Mouse (Mus musculus): Measurements from ENCODE around the gene Tpgs1. TPM values are rescaled to one million over a fixed set of nuclear protein-coding genes. Genes with fewer than 3 reads are reported as not detected.
"Not testable (repeated sequence)": the region's sequence is repeated elsewhere in the genome, so short reads cannot be mapped to it uniquely, and the experiment has no call there.

Gene Tpgs1
- polyA plus RNA-seq, 1 experiment from 2014 or later, result 53.2 TPM

GRCm38 (mm10) chr10:79695231-79696128 is 26.3 kb downstream of the Tpgs1 start:
- Histone ChIP-seq H3K9ac (ENCODE audit: low read length) (peak overlapping the region; percentile 50), H3K4me2 (ENCODE audit: low read depth, low read length) (peak overlapping the region; percentile 17; the same call in 1 of the 2 replicates), H3K4me3 (replicated peaks; ENCODE audit: low read length) (no peak overlapping the region), H3K4me1 (ENCODE audit: control insufficient read depth, insufficient read depth, low read length) (peaks cover 12% of the 10 kb centered on the region), H3K36me3 (ENCODE audit: control insufficient read depth, insufficient read depth, low read length) (no peaks in the 10 kb centered on the region), H3K9me3 (replicated peaks; ENCODE audit: control insufficient read depth, low read length) (no peaks in the 10 kb centered on the region), H3K27ac (ENCODE audit: low read length) (peak overlapping the region; percentile 92), H3K27me3 (ENCODE audit: control insufficient read depth, insufficient read depth, low read length) (no peaks in the 10 kb centered on the region)
- ATAC-seq (ENCODE audit: insufficient read depth, low FRiP score), result peak; percentile 44; the same call in 1 of the 2 replicates
- WGBS, result 54% methylated on average over 13 of the region's 13 CpGs

GRCm38 (mm10) chr10:79696129-79696651 is 27.0 kb downstream of the Tpgs1 start:
- H3K4me1 ChIP-seq (ENCODE audit: control insufficient read depth, insufficient read depth, low read length), result peaks cover 14% of the 10 kb centered on the region
- ATAC-seq (ENCODE audit: insufficient read depth, low FRiP score), result peak; percentile 75
- H3K27ac ChIP-seq (ENCODE audit: low read length), result peak overlapping the region; percentile 92
- peak overlapping the region; percentile 50; the same call in 1 of the 2 replicates for H3K9ac ChIP-seq (ENCODE audit: low read length)
- no peaks in the 10 kb centered on the region for H3K27me3 ChIP-seq (ENCODE audit: control insufficient read depth, insufficient read depth, low read length)
- no peaks in the 10 kb centered on the region for H3K36me3 ChIP-seq (ENCODE audit: control insufficient read depth, insufficient read depth, low read length)
- WGBS, result 26% methylated on average over 9 of the region's 9 CpGs
- no peaks in the 10 kb centered on the region for H3K9me3 ChIP-seq (replicated peaks; ENCODE audit: control insufficient read depth, low read length)
- peak overlapping the region; percentile 17; the same call in 1 of the 2 replicates for H3K4me2 ChIP-seq (ENCODE audit: low read depth, low read length)
- no peak overlapping the region for H3K4me3 ChIP-seq (replicated peaks; ENCODE audit: low read length)

GRCm38 (mm10) chr10:79697916-79698315 is 28.7 kb downstream of the Tpgs1 start:
- no peak for ATAC-seq (ENCODE audit: insufficient read depth, low FRiP score)
- Histone ChIP-seq H3K4me3 (replicated peaks; ENCODE audit: low read length) (no peak overlapping the region), H3K36me3 (ENCODE audit: control insufficient read depth, insufficient read depth, low read length) (no peaks in the 10 kb centered on the region), H3K27me3 (ENCODE audit: control insufficient read depth, insufficient read depth, low read length) (no peaks in the 10 kb centered on the region), H3K27ac (ENCODE audit: low read length) (no peak overlapping the region), H3K9ac (ENCODE audit: low read length) (peak overlapping the region; percentile 8; the same call in 1 of the 2 replicates), H3K4me1 (ENCODE audit: control insufficient read depth, insufficient read depth, low read length) (peaks cover 24% of the 10 kb centered on the region), H3K4me2 (ENCODE audit: low read depth, low read length) (no peak overlapping the region), H3K9me3 (replicated peaks; ENCODE audit: control insufficient read depth, low read length) (no peaks in the 10 kb centered on the region)
- WGBS, result 55% methylated on average over 6 of the region's 6 CpGs

GRCm38 (mm10) chr10:79698459-79698858 is 29.3 kb downstream of the Tpgs1 start:
- no peak overlapping the region for H3K9ac ChIP-seq (ENCODE audit: low read length)
- peaks cover 24% of the 10 kb centered on the region for H3K4me1 ChIP-seq (ENCODE audit: control insufficient read depth, insufficient read depth, low read length)
- H3K4me2 ChIP-seq (ENCODE audit: low read depth, low read length), result no peak overlapping the region
- 89% methylated on average over 6 of the region's 6 CpGs for WGBS
- H3K9me3 ChIP-seq (replicated peaks; ENCODE audit: control insufficient read depth, low read length), result no peaks in the 10 kb centered on the region
- H3K27me3 ChIP-seq (ENCODE audit: control insufficient read depth, insufficient read depth, low read length), result no peaks in the 10 kb centered on the region
- no peaks in the 10 kb centered on the region for H3K36me3 ChIP-seq (ENCODE audit: control insufficient read depth, insufficient read depth, low read length)
- ATAC-seq (ENCODE audit: insufficient read depth, low FRiP score), result no peak
- H3K4me3 ChIP-seq (replicated peaks; ENCODE audit: low read length), result no peak overlapping the region
- no peak overlapping the region for H3K27ac ChIP-seq (ENCODE audit: low read length)

GRCm38 (mm10) chr10:79700676-79701075 is 31.5 kb downstream of the Tpgs1 start:
- Histone ChIP-seq H3K9me3 (replicated peaks; ENCODE audit: control insufficient read depth, low read length) (no peaks in the 10 kb centered on the region), H3K4me2 (ENCODE audit: low read depth, low read length) (peak overlapping the region; percentile 16; the same call in 1 of the 2 replicates), H3K27me3 (ENCODE audit: control insufficient read depth, insufficient read depth, low read length) (no peaks in the 10 kb centered on the region), H3K4me3 (replicated peaks; ENCODE audit: low read length) (no peak overlapping the region), H3K36me3 (ENCODE audit: control insufficient read depth, insufficient read depth, low read length) (no peaks in the 10 kb centered on the region), H3K4me1 (ENCODE audit: control insufficient read depth, insufficient read depth, low read length) (peaks cover 26% of the 10 kb centered on the region), H3K27ac (ENCODE audit: low read length) (peak overlapping the region; percentile 78), H3K9ac (ENCODE audit: low read length) (no peak overlapping the region; the same call in 1 of the 2 replicates)
- WGBS, result 24% methylated on average over 7 of the region's 7 CpGs
- ATAC-seq (ENCODE audit: insufficient read depth, low FRiP score), result no peak

- Histone ChIP-seq H3K27me3 (ENCODE audit: control insufficient read depth, insufficient read depth, low read length) (no peaks in the 10 kb centered on the region), H3K4me1 (ENCODE audit: control insufficient read depth, insufficient read depth, low read length) (peaks cover 31% of the 10 kb centered on the region), H3K9ac (ENCODE audit: low read length) (peak overlapping the region; percentile 48; the same call in 1 of the 2 replicates), H3K4me2 (ENCODE audit: low read depth, low read length) (peak overlapping the region; percentile 16; the same call in 1 of the 2 replicates), H3K4me3 (replicated peaks; ENCODE audit: low read length) (no peak overlapping the region), H3K36me3 (ENCODE audit: control insufficient read depth, insufficient read depth, low read length) (no peaks in the 10 kb centered on the region), H3K27ac (ENCODE audit: low read length) (peak overlapping the region; percentile 87), H3K9me3 (replicated peaks; ENCODE audit: control insufficient read depth, low read length) (no peaks in the 10 kb centered on the region)
- ATAC-seq (ENCODE audit: insufficient read depth, low FRiP score), result peak; percentile 45; the same call in 1 of the 2 replicates
- 37% methylated on average over 10 of the region's 10 CpGs for WGBS
Observed at GRCm38 (mm10) chr10:79701443-79702129, 32.4 kb downstream of the Tpgs1 start.

GRCm38 (mm10) chr10:79702970-79703369 is 33.8 kb downstream of the Tpgs1 start:
- H3K27ac ChIP-seq (ENCODE audit: low read length); H3K9me3 ChIP-seq (replicated peaks; ENCODE audit: control insufficient read depth, low read length); H3K27me3 ChIP-seq (ENCODE audit: control insufficient read depth, insufficient read depth, low read length); H3K4me2 ChIP-seq (ENCODE audit: low read depth, low read length); H3K9ac ChIP-seq (ENCODE audit: low read length); ATAC-seq (ENCODE audit: insufficient read depth, low FRiP score); H3K4me3 ChIP-seq (replicated peaks; ENCODE audit: low read length); H3K36me3 ChIP-seq (ENCODE audit: control insufficient read depth, insufficient read depth, low read length): not testable (repeated sequence)
- 81% methylated on average over 3 of the region's 4 CpGs for WGBS
- peaks cover 37% of the 10 kb centered on the region for H3K4me1 ChIP-seq (ENCODE audit: control insufficient read depth, insufficient read depth, low read length)

- peaks cover 1% of the 10 kb centered on the region; the same call in 1 of the 2 replicates for H3K36me3 ChIP-seq (ENCODE audit: control insufficient read depth, insufficient read depth, low read length)
- H3K4me1 ChIP-seq (ENCODE audit: control insufficient read depth, insufficient read depth, low read length), result peaks cover 35% of the 10 kb centered on the region
- peak overlapping the region; percentile 56 for H3K4me2 ChIP-seq (ENCODE audit: low read depth, low read length)
- H3K27me3 ChIP-seq (ENCODE audit: control insufficient read depth, insufficient read depth, low read length), result no peaks in the 10 kb centered on the region
- H3K9me3 ChIP-seq (replicated peaks; ENCODE audit: control insufficient read depth, low read length), result no peaks in the 10 kb centered on the region
- H3K27ac ChIP-seq (ENCODE audit: low read length), result peak overlapping the region; percentile 56
- no peak for ATAC-seq (ENCODE audit: insufficient read depth, low FRiP score)
- peak overlapping the region; percentile 98 for H3K9ac ChIP-seq (ENCODE audit: low read length)
- peak overlapping the region; percentile 89 for H3K4me3 ChIP-seq (replicated peaks; ENCODE audit: low read length)
- WGBS, result 73% methylated on average over 10 of the region's 10 CpGs
Observed at GRCm38 (mm10) chr10:79703541-79703940, 34.4 kb downstream of the Tpgs1 start.

Data from stomach, embryonic 16.5 days (tissue).